Mouse (Mus musculus) ES-E14 (cell line): ENCODE measurements around the gene C2cd4b. TPM values are rescaled to one million over a fixed set of nuclear protein-coding genes. Genes with fewer than 3 reads are reported as not detected.

Experiments
- DNase-seq: peaks from one replicate; pipeline ENCODE4 v3.0.0-alpha.2; 2013; ENCODE audit warnings: low read depth, low spot score
- H3K27ac ChIP-seq: 2 replicates; pipeline ENCODE4 v1.5.1; 2012; ENCODE audit warnings: low read depth, mild to moderate bottlenecking, low read length, moderate library complexity, mixed read lengths; ENCODE audit not compliant: poor library complexity, insufficient read depth, severe bottlenecking
- H3K36me3 ChIP-seq: 2 replicates; pipeline ENCODE4 v1.6.1; 2012; ENCODE audit warnings: mild to moderate bottlenecking, low read length, moderate library complexity, mixed read lengths; ENCODE audit not compliant: control insufficient read depth, poor library complexity, insufficient read depth, severe bottlenecking
- H3K4me1 ChIP-seq, 2 experiments: fragments of 150-350 bp in 1 of 2; sonication (generic) in 1 of 2; 2 replicates each; pipeline ENCODE4 v1.6.1; 2012; ENCODE audit warnings: low read length in 2 of 2, mild to moderate bottlenecking in 1 of 2, mixed read lengths in 1 of 2; ENCODE audit not compliant: control insufficient read depth in 2 of 2, insufficient read depth in 2 of 2, poor library complexity in 1 of 2
- H3K4me3 ChIP-seq, 2 experiments: fragments of 150-350 bp in 1 of 2; sonication (generic) in 1 of 2; 2 replicates each; pipeline ENCODE4 v1.5.1; 2012; ENCODE audit warnings: low read length in 2 of 2, low read depth in 1 of 2, mild to moderate bottlenecking in 1 of 2, mixed read lengths in 1 of 2; ENCODE audit not compliant: insufficient read depth in 1 of 2, poor library complexity in 1 of 2, severe bottlenecking in 1 of 2
- H3K9ac ChIP-seq: 2 replicates; pipeline ENCODE4 v1.6.1; 2012; ENCODE audit warnings: low read depth, mild to moderate bottlenecking, low read length, mixed read lengths; ENCODE audit not compliant: poor library complexity, insufficient read depth, severe bottlenecking
- H3K9me3 ChIP-seq: fragments of 150-350 bp; sonication (generic); 2 replicates; pipeline ENCODE4 v1.6.1; 2012; ENCODE audit warnings: low read depth, mild to moderate bottlenecking, low read length; ENCODE audit not compliant: control insufficient read depth, insufficient read depth
- CHD2 ChIP-seq: IDR thresholded peaks from 2 replicates; pipeline ENCODE4 v1.6.1; 2014; ENCODE audit warnings: mild to moderate bottlenecking, low read depth, low read length, inconsistent platforms
- HCFC1 ChIP-seq: IDR thresholded peaks from 2 replicates; pipeline ENCODE4 v1.6.1; 2012; ENCODE audit warnings: low read length, inconsistent platforms, borderline replicate concordance; ENCODE audit not compliant: insufficient read depth
- MAFK ChIP-seq: IDR thresholded peaks from 2 replicates; pipeline ENCODE4 v1.6.1; 2014; ENCODE audit warnings: mild to moderate bottlenecking, low read depth, low read length, inconsistent platforms; ENCODE audit not compliant: insufficient read depth
- ZC3H11A ChIP-seq: IDR thresholded peaks from 2 replicates; pipeline ENCODE4 v1.6.1; 2012; ENCODE audit warnings: low read depth, mild to moderate bottlenecking, inconsistent platforms, low read length, borderline replicate concordance
- ZNF384 ChIP-seq: IDR thresholded peaks from 2 replicates; pipeline ENCODE4 v1.6.1; 2012; ENCODE audit warnings: low read depth, low read length, inconsistent platforms
- in situ Hi-C, 2 experiments: fragments of 600-800 bp; cut with MboI; formaldehyde crosslinking; loops; one replicate each; pipeline ENCODE4 v1.15.1; 2025; ENCODE audit warnings: low sequenced_read_pairs in 2 of 2, inconsistent platforms in 1 of 2; ENCODE audit not compliant: unreplicated experiment in 2 of 2
- total RNA-seq: library from RNA; depleted of rRNA; stranded (reverse); fragments of 300-350 nt; gene quantifications from 2 replicates; pipeline ENCODE4 v1.2.3, GENCODE M21; 2012

The C2cd4b gene
- total RNA-seq, 1 experiment = 1.1 TPM

DNA sequence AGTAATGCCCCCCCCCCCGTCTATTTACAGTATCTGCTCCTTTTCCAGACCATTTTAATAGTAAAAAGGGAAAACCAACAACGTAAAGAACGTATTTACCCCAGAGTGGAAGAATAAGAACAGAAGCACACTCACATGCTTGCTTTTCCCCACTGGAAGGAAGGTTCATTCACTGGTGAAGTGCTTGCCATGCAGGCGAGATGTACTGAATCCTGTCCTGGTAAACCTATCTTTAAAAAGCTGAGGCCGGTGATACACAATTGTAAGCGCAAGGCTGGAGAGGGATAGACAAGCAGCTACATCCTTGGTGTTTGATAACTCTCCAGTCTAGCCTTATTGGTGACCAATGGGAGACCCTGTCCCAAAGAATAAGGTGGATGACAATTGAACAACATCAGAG, 1.8 kb downstream of the C2cd4b start:
- no peak for DNase-seq
- in situ Hi-C loops = no loop called here
- Histone ChIP-seq H3K9ac (no peak overlapping the region), H3K4me3 (peak overlapping the region in 1 of 2 experiments; percentile 79; a peak in 1 of 4 replicates), H3K27ac (no peak overlapping the region), H3K36me3 (no peaks in the 10 kb centered on the region), H3K4me1 (no peaks in the 10 kb centered on the region), H3K9me3 (no peaks in the 10 kb centered on the region)
- TF ChIP-seq HCFC1 = no peak

DNA sequence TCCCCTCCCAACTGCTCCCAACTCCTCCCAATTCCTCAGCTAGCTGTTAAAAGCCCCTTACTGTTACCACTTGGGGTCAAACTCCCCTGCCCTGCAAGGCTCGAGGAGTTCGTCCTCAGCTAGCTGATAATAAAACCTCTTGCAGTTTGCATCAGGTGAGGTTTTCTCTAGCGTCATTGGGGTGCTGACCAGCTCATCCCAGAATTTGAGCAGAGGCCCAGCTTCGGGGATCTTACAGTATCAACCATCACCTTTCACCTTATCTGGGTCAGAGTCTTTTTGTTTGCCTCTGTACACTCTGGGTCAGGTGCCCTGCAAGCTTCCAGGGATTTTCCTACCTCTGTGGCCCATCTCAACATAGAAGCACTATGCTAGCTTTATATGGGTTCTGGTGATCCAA, 4.1 kb downstream of the C2cd4b start:
- no peak for DNase-seq

DNA sequence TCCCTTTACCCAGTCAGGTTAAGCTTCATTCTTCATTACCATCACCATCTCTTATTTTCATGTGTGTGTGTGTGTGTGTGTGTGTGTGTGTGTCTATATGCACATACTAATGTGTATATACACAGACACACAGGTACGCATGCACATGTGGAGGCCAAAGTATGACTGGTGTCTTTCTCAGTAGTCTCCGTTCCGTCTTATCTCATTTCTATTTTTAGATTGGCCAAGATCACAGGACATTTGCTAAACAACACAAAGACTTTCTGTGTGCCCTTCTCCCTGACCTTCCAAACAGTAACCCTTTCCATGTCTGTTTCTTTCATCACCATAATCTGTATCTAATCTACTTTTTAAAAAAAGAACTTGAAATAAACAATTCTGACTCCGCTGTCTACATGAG, 7.2 kb downstream of the C2cd4b start:
- Histone ChIP-seq H3K27ac (no peak overlapping the region), H3K9ac (no peak overlapping the region), H3K4me1 (0 out of 4 replicates have a peak, but pooled peaks cover 0 to 2% of the 10 kb centered on the region in 2 experiments), H3K36me3 (no peaks in the 10 kb centered on the region), H3K9me3 (no peaks in the 10 kb centered on the region), H3K4me3 (no peak overlapping the region)
- TF ChIP-seq ZC3H11A (no peak), MAFK (no peak), CHD2 (no peak), ZNF384 (no peak), HCFC1 (no peak)
- no peak for DNase-seq
- in situ Hi-C loops = no loop called here

More for the DNA sequence above, 4.1 kb downstream of the C2cd4b start:
- no peaks in the 10 kb centered on the region for H3K36me3 ChIP-seq
- no peak overlapping the region for H3K27ac ChIP-seq
- no peak overlapping the region for H3K9ac ChIP-seq
- H3K4me1 ChIP-seq = 0 out of 4 replicates have a peak, but pooled peaks cover 0 to 2% of the 10 kb centered on the region in 2 experiments
- no peak overlapping the region for H3K4me3 ChIP-seq
- in situ Hi-C loops = no loop called here
- no peaks in the 10 kb centered on the region for H3K9me3 ChIP-seq
- TF ChIP-seq HCFC1 (no peak), ZC3H11A (no peak), MAFK (no peak), ZNF384 (no peak), CHD2 (no peak)

DNA sequence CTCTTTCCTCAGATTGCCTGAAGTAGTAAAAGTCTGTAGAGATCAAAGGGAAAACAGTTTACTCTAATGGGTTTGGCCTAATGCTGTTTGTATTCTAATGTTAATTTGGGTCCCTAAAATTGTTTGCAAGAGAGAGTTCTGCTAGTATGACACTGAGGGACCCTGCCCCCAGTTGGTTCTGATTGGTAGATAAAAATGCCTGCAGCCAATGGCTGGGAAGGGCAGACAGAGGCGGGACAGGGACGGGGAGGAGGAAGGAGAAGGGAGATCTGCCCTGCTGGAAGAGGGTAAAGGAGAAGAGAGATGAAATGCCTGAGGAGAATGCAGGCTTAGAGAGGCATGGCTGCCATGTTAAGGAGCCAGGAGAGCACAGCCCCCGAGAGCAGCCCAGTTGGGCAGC, 7.7 kb downstream of the C2cd4b start:
- Histone ChIP-seq H3K4me1 (0 out of 4 replicates have a peak, but pooled peaks cover 0 to 2% of the 10 kb centered on the region in 2 experiments), H3K9me3 (no peaks in the 10 kb centered on the region), H3K27ac (no peak overlapping the region), H3K9ac (no peak overlapping the region), H3K4me3 (0 out of 4 replicates have a peak overlapping the region, but pooled peaks of 1 of the 2 experiments have one; percentile 13), H3K36me3 (no peaks in the 10 kb centered on the region)
- TF ChIP-seq CHD2 (0 out of 2 replicates have a peak, but pooled peaks have one; percentile 48), MAFK (no peak)
- DNase-seq = peak; percentile 68
- in situ Hi-C loops = no loop called here

DNA sequence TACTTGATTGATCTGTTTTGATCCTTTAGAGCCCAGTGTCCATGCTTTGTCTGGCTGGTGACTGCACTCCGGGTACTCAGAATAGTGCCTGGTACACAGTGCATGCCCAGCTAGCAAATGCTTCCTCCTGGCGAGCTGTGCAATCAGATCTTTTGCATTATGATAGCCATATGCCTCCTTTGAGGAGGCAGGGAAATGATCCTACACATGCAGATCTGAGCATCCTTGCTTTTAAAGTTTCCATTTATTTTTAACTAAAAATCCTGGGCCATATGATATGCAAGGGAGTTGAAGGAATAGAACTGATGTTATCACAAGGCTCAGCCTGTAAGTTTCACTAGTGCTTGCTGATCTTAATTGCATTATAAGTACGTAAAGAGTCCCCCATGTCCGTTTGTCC, 9.6 kb downstream of the C2cd4b start:
- Histone ChIP-seq H3K4me3 (no peak overlapping the region), H3K27ac (no peak overlapping the region), H3K4me1 (0 out of 4 replicates have a peak, but pooled peaks cover 0 to 2% of the 10 kb centered on the region in 2 experiments), H3K9ac (no peak overlapping the region), H3K36me3 (no peaks in the 10 kb centered on the region), H3K9me3 (no peaks in the 10 kb centered on the region)
- in situ Hi-C loops = no loop called here
- TF ChIP-seq CHD2 (no peak), ZNF384 (no peak), HCFC1 (no peak), ZC3H11A (no peak), MAFK (no peak)
- no peak for DNase-seq
